Mouse (Mus musculus) macrophage (primary cell): ENCODE data around the gene Dlgap4. TPM values are rescaled to one million over a fixed set of nuclear protein-coding genes. Genes with fewer than 3 reads are reported as not detected.

Experiments
- H3K27ac ChIP-seq: fragments of 350-480 bp; formaldehyde crosslinking; 2 replicates; pipeline ENCODE4 v1.9.0; 2021
- H3K36me3 ChIP-seq: fragments of 350-480 bp; formaldehyde crosslinking; 2 replicates; pipeline ENCODE4 v1.9.0; 2021; ENCODE audit errors: inconsistent target
- H3K4me3 ChIP-seq: fragments of 350-480 bp; formaldehyde crosslinking; 2 replicates; pipeline ENCODE4 v1.9.0; 2021; ENCODE audit errors: inconsistent target
- H3K79me2 ChIP-seq: fragments of 350-480 bp; formaldehyde crosslinking; 2 replicates; pipeline ENCODE4 v1.9.0; 2021; ENCODE audit errors: inconsistent target
- WGBS: methylation state at CpG from one replicate; pipeline ENCODE4 v1.1.7; 2026; ENCODE audit warnings: inconsistent platforms; ENCODE audit not compliant: missing documents; 5-methylcytosine and 5-hydroxymethylcytosine counted together
- polyA plus RNA-seq: library from polyadenylated mRNA; stranded (reverse); fragments of 250-400 nt; gene quantifications from 3 replicates; pipeline ENCODE4 v1.2.4, GENCODE M21; 2018; ENCODE audit warnings: inconsistent platforms

The Dlgap4 gene
- polyA plus RNA-seq, 1 experiment from 2014 or later: 88.0 TPM

- H3K36me3 ChIP-seq: no peaks in the 10 kb centered on the region
- H3K4me3 ChIP-seq: no peak overlapping the region
- 77% methylated on average over 10 of the region's 14 CpGs for WGBS
- H3K27ac ChIP-seq: no peak overlapping the region
- no peaks in the 10 kb centered on the region for H3K79me2 ChIP-seq
Observed at GRCm38 (mm10) chr2:156685999-156686398, 72.5 kb downstream of the Dlgap4 start.

- Histone ChIP-seq H3K79me2 (no peaks in the 10 kb centered on the region), H3K4me3 (no peak overlapping the region), H3K36me3 (no peaks in the 10 kb centered on the region), H3K27ac (no peak overlapping the region)
- 58% methylated on average over 4 of the region's 4 CpGs for whole genome bisulfite sequencing
Observed at GRCm38 (mm10) chr2:156686754-156687153, 73.2 kb downstream of the Dlgap4 start.

GRCm38 (mm10) chr2:156688604-156689003, 75.1 kb downstream of the Dlgap4 start:
- no peak overlapping the region for H3K27ac ChIP-seq
- 20% methylated on average over 14 of the region's 14 CpGs for WGBS

GRCm38 (mm10) chr2:156690833-156691232, 77.3 kb downstream of the Dlgap4 start:
- 79% methylated on average over 2 of the region's 2 CpGs for WGBS
- Histone ChIP-seq H3K79me2 (no peaks in the 10 kb centered on the region), H3K27ac (no peak overlapping the region), H3K4me3 (no peak overlapping the region), H3K36me3 (no peaks in the 10 kb centered on the region)

More at GRCm38 (mm10) chr2:156688604-156689003, 75.1 kb downstream of the Dlgap4 start:
- no peak overlapping the region for H3K4me3 ChIP-seq
- no peaks in the 10 kb centered on the region for H3K79me2 ChIP-seq
- no peaks in the 10 kb centered on the region for H3K36me3 ChIP-seq

- WGBS: 83% methylated on average over 9 of the region's 9 CpGs
- Histone ChIP-seq H3K4me3 (no peak overlapping the region), H3K79me2 (no peaks in the 10 kb centered on the region), H3K36me3 (no peaks in the 10 kb centered on the region), H3K27ac (no peak overlapping the region)
Observed at GRCm38 (mm10) chr2:156691746-156692145, 78.2 kb downstream of the Dlgap4 start.

GRCm38 (mm10) chr2:156693241-156693807, 79.8 kb downstream of the Dlgap4 start:
- Histone ChIP-seq H3K79me2 (no peaks in the 10 kb centered on the region), H3K4me3 (no peak overlapping the region), H3K27ac (no peak overlapping the region), H3K36me3 (no peaks in the 10 kb centered on the region)
- 80% methylated on average over 11 of the region's 11 CpGs for WGBS

GRCm38 (mm10) chr2:156697261-156697660, 83.8 kb downstream of the Dlgap4 start:
- no peak overlapping the region for H3K27ac ChIP-seq
- H3K4me3 ChIP-seq: no peak overlapping the region
- WGBS: 77% methylated on average over 7 of the region's 8 CpGs
- H3K36me3 ChIP-seq: no peaks in the 10 kb centered on the region
- H3K79me2 ChIP-seq: no peaks in the 10 kb centered on the region

- WGBS: 84% methylated on average over 9 of the region's 9 CpGs
- H3K27ac ChIP-seq: no peak overlapping the region
- H3K4me3 ChIP-seq: no peak overlapping the region
- no peaks in the 10 kb centered on the region for H3K79me2 ChIP-seq
- H3K36me3 ChIP-seq: no peaks in the 10 kb centered on the region
Observed at GRCm38 (mm10) chr2:156698168-156698567, 84.7 kb downstream of the Dlgap4 start.

- no peaks in the 10 kb centered on the region for H3K79me2 ChIP-seq
- no peak overlapping the region for H3K27ac ChIP-seq
- H3K36me3 ChIP-seq: no peaks in the 10 kb centered on the region
- 21% methylated on average over 6 of the region's 6 CpGs for WGBS
- H3K4me3 ChIP-seq: no peak overlapping the region
Observed at GRCm38 (mm10) chr2:156705473-156705872, 92.0 kb downstream of the Dlgap4 start.

- Histone ChIP-seq H3K4me3 (no peak overlapping the region), H3K79me2 (peaks cover 6% of the 10 kb centered on the region; the same call in 1 of the 2 replicates), H3K36me3 (no peaks in the 10 kb centered on the region), H3K27ac (no peak overlapping the region)
- WGBS: 94% methylated on average over 6 of the region's 6 CpGs
Observed at GRCm38 (mm10) chr2:156716683-156717082, 103.2 kb downstream of the Dlgap4 start.

- 53% methylated on average over 17 of the region's 17 CpGs for WGBS
- H3K79me2 ChIP-seq: peaks cover 15% of the 10 kb centered on the region
- H3K27ac ChIP-seq: no peak overlapping the region
- no peak overlapping the region for H3K4me3 ChIP-seq
- H3K36me3 ChIP-seq: no peaks in the 10 kb centered on the region
Observed at GRCm38 (mm10) chr2:156717320-156718281, 104.1 kb downstream of the Dlgap4 start.

- no peak overlapping the region for H3K27ac ChIP-seq
- H3K79me2 ChIP-seq: peaks cover 27% of the 10 kb centered on the region
- WGBS: 56% methylated on average over 5 of the region's 5 CpGs
- no peaks in the 10 kb centered on the region for H3K36me3 ChIP-seq
- no peak overlapping the region for H3K4me3 ChIP-seq
Observed at GRCm38 (mm10) chr2:156718793-156719192, 105.3 kb downstream of the Dlgap4 start.

GRCm38 (mm10) chr2:156719549-156720312, 106.2 kb downstream of the Dlgap4 start:
- WGBS: 80% methylated on average over 5 of the region's 8 CpGs
- Histone ChIP-seq H3K4me3 (peak overlapping the region; percentile 80), H3K36me3 (no peaks in the 10 kb centered on the region), H3K79me2 (peaks cover 36% of the 10 kb centered on the region), H3K27ac (no peak overlapping the region)

GRCm38 (mm10) chr2:156720313-156720674, 106.8 kb downstream of the Dlgap4 start:
- Histone ChIP-seq H3K79me2 (peaks cover 42% of the 10 kb centered on the region), H3K27ac (peak overlapping the region; percentile 60), H3K36me3 (no peaks in the 10 kb centered on the region), H3K4me3 (peak overlapping the region; percentile 80)
- WGBS: 6% methylated on average over 10 of the region's 10 CpGs
